Mouse (Mus musculus) kidney, adult 9 months (tissue): ENCODE measurements around the gene Herpud1.

Source experiments
- DNase-seq: peaks from one replicate; pipeline ENCODE4 v3.0.0; 2022

Herpud1 gene

DNA sequence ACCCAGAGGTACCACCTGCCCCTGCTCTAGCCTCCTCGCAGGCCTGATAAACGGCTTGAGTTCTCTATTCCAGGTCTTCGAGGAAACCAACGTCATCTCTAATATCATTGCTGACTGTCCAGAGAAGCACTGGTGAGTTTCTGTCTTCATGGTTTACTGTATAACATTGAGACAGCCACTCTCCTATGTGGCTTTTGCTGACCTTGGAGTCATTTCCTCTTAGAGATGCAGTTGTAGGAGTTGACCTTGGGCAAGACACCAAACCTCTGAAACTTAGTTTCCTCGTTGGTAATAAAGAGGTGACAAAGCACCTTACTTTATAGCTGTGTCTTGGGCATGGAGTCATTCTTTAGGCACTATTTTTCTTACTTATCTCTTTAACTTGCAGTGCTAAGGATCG, 26.3 kb downstream of the Herpud1 start:
- no peak for DNase-seq

DNA sequence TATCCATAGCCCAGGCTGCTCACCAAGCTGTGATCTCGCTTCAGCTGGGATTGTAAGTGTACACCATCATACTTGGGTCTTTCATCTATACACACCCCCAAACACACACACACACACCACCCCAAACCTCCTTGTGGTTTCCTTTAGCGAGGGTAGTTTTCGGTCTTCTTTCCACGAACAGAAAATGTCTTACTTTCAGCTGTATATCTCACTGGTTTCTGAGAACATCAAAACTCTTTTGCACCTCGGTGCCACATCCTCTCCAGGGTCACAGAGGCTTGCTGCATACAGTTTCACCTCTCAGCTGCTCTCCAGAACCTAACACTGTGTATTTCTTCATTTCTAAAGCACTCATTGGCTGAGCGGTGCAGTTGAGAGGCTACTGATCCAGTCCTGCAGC, 27.3 kb downstream of the Herpud1 start:
- no peak for DNase-seq

DNA sequence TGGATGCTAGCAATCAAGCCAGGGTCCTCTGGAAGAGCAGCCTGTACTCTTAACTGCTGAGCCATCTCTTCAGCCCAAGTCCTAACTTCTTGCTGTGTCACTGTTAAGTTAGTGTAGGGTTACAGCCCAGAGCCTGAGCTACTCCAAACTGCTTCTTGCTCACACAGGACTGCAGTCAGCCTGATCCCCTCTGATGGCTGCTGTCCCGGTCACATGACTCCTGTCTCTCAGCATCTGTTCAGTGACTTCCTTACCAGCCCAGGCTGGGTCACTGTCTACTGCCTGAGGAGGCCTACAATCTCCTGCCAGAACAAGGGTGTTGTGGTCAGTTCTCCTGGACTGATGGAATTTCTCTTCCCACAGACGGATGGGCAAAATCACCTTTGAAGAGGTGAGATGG, 29.0 kb downstream of the Herpud1 start:
- DNase-seq = no peak

DNA sequence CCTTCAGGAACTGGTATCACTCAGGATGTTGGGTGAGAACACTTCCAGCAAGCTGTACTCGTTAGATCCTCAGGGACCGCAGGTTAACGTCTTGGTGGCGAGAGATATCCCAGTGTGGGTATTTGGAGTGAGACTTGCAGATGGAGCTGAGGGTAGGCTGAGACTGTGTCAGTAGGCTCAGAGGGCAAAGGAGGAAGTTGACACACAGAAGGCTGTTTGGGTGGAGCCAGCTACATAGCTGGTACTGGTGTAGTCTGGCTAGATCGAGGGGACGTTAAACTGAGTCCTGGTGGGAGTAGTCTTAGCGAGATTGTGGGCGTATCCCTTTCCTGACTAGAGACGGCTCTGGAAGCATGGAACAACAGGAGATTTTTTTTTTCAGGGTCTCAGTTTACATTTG, 31.8 kb downstream of the Herpud1 start:
- no peak for DNase-seq

DNA sequence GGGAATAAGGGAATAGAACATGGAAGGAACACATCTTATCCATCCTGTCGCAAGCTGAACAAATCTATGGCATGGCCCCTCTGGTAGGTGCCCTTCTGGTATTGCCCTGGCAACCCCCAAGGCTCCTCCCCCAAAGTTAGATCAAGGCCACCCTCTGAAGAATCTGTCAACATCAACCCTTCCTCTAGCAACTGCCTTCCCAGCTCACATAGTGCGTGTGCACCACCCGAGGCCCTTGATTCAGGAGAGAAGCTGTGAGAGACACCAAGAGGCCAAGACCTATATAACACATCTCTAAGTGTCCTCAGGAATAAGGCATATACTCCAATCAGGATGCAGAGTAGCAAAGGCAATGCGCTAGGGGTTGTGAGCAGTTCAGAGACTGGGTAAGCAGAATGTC, 36.0 kb downstream of the Herpud1 start:
- no peak for DNase-seq

DNA sequence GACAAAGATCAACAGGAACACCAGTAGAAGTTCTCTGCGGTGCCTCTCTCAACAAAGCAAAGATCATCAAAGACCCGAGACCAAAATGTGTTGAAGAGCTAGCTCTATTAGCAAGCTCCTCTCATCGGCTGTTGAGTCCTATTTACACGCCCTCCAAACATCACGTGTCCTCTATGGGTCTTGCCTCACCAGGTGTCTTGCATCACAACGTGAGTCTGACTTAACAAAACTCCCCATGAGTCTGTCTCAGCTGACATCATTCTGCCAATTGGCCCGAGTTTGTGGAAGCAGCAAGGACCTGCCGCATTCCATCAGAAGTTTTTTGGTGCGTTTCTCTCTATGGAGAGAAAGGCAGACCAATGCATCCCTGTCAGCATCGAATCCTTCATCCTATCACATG, 41.7 kb downstream of the Herpud1 start:
- no peak for DNase-seq

DNA sequence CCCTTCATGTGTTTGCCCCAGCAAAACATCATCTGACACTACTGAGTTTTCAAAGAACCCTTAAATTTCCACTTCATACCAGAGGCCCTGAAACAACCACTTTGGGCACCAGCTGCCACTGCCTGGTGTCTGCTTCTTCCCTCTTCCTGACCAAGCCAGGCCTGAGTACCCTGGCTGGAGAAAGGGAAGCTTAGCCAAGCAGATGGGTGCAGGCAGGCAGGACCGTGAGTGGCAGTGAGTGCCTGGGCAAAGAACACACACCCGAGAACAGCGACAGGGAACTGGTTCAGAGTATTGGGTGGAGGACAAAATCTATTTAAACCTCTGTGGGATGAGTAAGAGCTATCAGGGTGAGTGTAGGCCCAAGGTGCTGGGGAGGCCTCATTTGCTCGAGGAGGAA, 42.2 kb downstream of the Herpud1 start:
- no peak for DNase-seq

DNA sequence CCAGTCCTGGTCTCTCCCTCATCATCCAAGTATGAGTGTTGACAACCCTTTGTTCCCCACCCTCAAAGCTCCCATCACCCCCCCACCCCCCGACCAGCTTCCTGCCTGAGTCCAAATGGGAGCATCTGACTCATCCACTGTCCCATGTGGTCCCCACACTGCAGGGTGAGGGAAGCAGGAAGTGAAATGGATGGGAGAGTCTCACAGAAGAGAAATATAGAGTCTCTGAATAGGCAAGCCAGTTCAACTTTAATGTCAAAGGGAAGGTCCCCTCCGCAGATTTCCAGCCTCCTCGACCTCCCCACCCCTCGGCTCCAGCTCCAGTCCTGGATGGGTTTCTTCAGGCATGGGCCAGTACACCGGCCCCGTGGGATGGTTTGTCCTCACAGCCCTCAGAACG, 43.1 kb downstream of the Herpud1 start:
- DNase-seq = no peak

DNA sequence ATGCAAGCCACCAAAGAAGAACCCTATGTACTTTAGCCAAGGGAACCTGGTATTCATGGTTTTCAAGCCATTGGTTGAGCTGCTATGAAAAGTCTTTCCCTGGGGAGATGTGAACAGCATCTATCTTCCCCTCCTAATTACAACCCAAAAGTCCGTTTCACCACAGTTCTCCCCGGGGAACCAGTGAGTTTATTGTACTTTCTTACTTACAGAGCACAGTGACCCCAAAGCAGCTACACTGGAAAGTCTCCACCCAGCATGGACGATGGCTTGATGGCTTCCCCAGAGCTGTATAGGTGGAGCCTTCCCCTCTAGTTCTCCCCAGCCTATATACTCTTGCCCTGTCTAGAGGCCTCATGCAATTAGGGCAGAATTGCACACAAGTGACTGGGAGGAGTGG, 46.0 kb downstream of the Herpud1 start:
- no peak for DNase-seq

DNA sequence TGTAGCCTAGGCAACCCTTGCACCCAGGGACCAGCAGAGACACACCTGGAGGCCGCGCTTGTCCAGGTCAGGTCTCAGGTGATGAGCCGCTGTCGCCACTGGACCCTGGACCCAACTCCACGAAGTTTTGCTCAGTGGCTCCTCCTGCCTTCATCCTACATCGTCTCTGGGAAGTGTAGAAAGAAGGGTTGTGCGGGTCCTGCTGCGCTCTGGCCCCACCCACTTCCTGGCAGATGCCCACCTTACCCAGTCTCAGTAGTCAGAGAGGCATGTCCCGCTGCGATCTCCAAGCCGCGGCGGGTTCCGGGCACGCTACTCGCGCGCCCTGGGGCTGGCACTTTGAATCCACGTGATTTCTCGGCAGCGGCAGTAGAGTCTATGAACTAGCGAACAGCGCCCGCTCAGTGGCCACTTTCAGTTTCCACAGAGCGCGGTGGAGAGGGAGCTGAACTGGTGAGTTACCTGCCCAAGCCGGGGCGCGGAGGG, 47.8 kb downstream of the Herpud1 start, which contains the start of gene Nlrc5:
Gene Nlrc5 (plus strand): TSS at position 376 of the 486 bp plus-strand sequence.
- DNase-seq = peak; percentile 78

DNA sequence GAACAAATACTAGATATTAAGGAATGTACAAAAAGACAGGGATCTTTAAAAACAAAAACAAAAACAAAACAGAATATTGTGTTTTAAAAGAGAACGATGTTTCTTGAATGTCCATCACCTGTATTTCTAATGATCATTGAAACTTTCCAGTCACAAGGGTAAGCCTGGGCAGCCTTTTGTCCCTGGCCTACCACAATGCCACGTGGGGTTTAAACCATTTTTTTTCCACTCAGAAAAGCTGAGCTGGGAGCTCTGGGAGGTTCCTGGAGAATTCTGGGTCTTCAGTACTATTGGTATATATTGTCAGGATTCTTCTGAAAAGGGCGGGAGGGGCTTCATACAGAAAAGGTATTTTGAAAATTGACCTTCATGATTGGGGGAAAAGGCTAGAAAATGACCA, 48.7 kb downstream of the Herpud1 start:
- no peak for DNase-seq

DNA sequence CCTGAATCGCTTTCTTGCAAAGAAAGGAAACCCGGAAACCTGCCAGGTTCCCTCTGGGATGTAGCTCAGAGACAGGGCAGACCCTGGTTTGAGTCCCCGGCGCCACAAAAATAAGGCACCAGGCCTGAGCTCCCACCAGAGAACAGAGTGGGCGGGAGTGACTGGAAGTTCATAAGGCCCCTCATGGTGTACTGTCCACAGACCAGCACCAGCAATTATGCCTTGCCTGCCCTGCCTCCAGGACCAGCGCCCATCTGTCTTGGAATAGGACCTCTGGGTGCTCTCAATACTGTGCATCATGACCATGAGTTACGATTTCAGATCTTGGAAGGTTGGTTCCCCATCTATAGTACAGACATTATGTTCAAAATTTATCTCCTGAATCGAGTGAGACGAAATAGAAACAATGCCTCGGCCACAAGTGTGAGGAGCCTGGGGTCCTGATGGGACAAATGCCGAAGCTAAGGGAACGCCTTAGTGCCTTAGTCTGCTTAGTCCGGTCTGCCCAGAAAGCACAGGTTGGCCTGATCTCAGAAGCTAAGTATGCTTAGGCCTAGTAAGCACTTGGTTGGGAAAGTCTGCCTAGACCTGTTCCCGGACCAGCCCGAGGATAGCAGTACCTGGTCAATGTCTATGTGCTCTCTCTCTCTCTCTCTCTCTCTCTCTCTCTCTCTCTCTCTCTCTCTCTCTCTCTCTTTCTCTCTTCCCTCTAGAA, 49.3 kb downstream of the Herpud1 start:
- DNase-seq = no peak

DNA sequence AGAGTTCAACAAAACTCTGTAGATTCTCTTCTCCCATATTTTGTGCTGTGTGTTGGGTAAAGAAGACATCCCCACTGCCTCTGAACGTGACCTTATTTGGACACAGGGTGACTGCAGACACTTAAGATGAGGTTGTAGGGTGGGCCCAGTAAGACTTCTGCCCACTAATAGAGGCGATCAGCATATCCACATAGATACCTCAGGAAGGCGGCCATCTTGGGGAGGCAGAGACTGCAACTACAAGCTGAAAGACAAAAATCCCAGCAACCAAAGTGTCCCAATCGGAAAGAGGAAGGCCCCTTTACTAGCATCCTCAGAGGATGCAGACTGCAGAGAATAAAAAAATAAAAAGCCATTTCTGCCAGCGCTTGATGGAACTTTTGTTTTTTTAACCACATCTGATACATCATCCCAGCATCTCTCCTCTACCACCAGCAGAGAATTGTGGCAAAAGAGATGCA, 49.9 kb downstream of the Herpud1 start:
- DNase-seq = no peak

DNA sequence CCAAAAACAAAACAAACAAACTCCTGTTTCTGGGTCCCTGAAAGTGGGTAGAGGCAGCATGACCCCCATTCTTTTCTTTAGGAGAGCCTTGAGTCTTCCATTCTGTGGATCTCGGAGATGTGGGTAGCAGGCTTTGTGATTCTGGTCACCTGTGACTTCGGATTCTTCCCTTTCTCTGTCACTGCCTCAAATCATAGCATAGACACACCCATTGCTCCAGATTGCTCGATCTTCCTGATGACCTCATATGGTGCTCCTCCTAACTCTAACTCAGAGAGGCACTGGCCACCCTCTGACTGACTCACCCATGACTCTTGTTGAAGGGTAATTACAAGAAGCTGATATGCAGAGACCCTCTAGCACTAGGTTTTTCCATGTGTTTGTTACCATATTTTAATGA, 50.7 kb downstream of the Herpud1 start:
- DNase-seq = no peak

DNA sequence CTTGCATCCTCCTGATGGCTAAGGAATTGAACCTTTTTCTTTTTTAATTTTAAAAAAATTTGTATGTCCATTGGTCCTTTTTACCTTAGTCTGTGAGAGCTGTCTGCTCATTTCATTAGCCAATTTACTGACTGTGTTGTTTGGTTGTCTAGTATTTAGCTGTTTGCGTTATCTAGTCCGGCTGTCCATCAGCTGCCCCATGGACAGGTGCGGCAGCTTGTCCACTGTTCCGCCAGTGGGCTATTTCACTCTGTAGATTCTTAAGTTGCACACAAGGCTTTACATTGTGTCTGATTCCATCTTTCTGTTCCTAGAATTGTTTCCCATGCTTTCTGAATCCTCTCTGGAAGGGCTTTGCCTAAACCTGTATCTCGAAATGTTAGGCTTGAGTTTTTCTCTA, 52.4 kb downstream of the Herpud1 start:
- DNase-seq = no peak

DNA sequence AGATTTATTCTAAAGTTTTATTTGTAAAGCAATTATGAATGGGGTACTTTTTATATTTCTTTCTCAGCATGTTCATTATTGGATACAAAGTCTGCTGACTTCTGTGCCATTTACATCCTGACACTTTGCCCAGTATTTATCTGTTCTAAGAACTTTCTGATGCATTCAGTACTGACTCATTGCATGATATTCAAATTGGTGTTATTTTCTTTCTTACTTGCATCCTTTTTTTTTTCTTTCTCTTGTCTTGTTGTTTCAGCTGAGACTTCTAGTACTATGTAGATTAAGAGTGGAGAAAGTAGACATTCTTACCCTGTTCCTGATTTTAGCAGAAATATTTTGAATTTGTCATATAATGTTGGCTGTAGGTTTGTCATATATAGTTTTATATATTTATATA, 53.5 kb downstream of the Herpud1 start:
- DNase-seq = no peak

DNA sequence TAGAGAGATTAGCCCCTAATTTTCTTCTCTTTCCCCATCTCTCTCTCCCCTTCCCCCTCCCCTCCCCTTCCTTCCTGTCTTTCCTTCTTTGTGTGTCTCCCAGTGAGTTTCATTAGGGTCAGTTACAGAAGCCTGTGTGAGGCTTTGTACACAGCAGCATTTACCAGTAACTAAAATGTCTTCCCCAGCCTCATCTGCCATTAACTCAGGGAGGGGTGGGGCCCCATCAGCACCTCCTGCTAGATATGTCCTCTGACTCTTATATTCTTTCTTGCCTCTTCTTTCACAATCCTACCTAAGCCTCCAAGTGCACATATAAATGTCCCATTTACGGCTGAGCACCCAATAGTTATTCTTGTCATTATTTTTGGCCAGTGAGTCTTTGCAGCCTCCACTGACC, 54.2 kb downstream of the Herpud1 start:
- DNase-seq = no peak

DNA sequence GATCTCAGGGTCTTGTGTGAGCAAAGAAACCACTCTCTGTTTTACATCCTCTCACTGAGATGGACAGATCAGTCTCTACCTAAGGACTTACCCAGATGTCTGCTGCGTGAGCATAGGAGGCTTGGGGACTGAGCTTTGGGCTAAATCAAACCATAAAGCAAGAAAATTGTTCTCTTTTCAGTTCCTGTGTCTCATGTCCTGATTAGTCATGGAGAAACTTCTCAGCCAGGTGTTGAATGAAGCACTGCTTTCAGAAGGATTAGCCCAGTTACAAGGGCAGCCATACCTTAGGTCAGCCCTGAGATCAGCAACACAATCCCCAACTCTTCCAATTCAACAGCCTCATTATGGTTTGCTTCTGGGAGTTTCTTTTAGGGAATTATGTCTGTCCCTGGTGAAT, 55.4 kb downstream of the Herpud1 start:
- DNase-seq = no peak

DNA sequence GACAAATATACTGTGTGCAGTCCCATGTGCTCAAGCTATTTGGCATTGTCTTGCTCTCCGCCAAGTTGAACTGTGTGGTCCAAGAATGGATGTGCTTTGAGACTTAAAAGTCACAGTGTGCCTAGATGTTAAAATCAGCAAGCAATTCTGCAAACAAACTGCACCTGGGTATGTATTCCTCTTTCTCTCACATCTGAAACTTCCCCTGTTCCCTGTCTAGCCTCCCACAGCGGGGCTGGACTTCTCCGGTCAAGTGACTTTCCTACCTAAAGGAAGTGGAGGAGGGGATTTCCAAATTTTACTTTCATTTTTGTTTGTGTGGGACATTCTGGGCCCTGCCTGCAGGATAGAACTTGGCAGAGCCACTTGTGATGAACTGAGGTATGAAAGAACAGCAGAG, 56.9 kb downstream of the Herpud1 start:
- peak; percentile 46 for DNase-seq

DNA sequence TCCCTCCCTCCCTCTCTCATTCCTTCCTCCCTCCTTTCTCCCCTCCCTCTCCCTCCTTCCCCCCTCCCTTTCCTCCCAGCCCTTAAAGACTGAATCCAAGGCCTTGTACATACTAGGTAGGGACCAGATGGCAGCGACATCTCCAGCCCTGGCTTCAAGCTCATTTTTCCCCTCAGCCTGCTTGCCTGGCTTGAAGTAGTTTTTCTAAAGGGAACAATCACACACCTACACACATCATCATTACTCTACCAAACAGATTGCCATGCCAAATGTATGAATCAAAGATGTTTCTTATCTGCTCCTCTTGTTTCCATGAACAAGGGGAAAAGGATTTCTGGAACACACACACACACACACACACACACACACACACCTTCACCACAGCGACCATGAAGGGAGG, 58.2 kb downstream of the Herpud1 start:
- DNase-seq = no peak
